Mouse (Mus musculus) colon, adult 2 months (tissue): Measurements from ENCODE around the gene Acly. TPM values are rescaled to one million over a fixed set of nuclear protein-coding genes. Genes with fewer than 3 reads are reported as not detected.

Source experiments
- polyA plus RNA-seq: library from polyadenylated mRNA; depleted of rRNA; stranded (reverse); fragments of >200 nt; gene quantifications from 2 replicates; pipeline ENCODE4 v1.2.3, GENCODE M21; 2012; rRNA removed

Acly gene
- polyA plus RNA-seq: 144 and 146 TPM in 2 replicates

DNA sequence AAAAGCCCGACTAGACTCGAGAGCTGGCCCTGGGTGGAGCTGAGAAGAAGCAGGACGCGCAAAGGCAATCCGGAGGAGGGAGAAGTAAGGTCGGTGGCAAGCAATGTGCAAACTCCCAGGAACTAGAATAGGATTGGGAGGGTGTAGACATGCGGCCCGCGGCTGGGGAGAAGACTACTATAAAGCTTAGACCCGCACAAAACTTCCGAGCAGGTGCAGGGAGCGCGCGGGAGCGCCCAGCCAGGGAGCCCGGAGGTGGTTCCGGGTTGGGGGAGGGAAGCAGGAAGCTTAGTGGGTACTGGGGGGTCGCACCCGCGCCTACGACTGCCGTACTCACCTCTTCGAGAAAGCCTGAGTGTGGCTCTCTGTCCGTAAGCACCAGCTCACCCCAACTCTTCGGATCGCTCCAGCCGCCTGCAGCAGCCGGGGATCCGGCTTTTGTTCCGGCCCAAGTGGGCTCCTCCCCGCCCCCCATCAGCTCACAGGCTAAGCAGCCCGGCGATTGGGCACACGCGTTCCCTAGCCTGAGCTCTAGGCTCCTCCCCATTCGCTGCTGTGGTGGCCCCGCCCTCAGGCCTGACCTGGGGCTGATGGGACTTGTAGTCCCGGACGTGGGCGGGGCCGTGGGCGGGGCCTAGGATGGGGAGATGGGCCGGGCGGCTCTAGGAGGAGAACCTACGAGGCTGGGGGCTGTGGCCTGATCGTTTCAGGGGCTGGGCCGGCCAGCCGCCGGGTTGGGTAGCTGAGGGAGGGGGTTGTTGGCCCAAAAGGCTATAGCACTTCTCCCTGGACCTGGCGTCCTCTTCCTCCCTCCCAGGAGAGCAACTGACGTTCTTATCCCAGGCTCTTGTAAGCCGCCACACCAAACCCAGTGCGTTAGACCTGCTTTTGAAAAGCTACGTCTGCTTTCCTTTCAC, at the start of gene Acly:
Acly (minus strand) TSS at position 543 of the 917 bp plus-strand sequence.

GRCm38 (mm10) chr11:100574708-100575483, 47.1 kb upstream of the Acly start, which contains the start of gene Cnp:
Gene Cnp (plus strand): TSS chr11:100574904.

DNA sequence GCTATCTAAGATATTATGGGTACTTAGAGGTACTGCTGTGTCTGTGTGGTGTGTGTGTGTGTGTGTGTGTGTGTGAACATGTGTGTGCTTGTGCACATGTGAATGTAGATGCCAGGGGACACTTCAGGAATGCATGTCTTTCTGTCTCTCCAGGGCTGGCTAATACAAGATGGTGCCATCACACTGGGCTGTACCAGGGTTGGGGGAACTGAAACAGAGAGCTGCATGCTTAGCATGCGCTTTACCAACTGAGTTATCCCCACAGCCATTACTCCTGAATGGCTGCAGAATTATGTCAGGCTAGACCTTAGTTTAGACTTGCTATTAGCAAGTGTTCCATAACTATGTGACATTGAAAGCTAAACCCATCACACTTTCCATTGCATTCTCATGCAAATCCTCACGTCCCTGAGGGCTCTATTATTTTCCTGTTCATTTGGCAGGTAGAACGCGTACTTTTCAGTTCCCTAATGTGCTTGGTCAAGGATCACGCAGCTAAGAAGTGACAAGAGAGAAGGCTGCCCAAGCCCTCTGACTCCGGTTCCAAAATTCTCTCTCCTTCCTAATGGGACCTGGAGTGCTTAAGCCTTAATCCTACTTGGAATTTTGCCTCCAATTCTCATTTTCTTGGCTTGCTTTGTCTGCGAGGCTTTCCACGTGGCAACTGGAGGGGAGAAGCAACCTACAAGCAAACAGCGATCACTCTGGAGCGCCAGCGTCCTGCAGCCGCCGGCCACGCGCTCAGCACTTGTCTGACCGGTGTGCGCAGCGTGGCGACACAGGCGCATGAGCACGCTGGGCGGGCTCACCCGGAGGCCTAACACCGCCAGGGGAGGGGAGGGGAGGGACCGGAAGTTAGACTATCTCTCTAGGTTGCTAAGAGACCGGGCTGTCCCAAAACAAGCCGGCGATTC, 17.3 kb upstream of the Acly start, which contains the start of gene Ttc25:
Ttc25 (plus strand) TSS at position 776 of the 914 bp plus-strand sequence.

DNA sequence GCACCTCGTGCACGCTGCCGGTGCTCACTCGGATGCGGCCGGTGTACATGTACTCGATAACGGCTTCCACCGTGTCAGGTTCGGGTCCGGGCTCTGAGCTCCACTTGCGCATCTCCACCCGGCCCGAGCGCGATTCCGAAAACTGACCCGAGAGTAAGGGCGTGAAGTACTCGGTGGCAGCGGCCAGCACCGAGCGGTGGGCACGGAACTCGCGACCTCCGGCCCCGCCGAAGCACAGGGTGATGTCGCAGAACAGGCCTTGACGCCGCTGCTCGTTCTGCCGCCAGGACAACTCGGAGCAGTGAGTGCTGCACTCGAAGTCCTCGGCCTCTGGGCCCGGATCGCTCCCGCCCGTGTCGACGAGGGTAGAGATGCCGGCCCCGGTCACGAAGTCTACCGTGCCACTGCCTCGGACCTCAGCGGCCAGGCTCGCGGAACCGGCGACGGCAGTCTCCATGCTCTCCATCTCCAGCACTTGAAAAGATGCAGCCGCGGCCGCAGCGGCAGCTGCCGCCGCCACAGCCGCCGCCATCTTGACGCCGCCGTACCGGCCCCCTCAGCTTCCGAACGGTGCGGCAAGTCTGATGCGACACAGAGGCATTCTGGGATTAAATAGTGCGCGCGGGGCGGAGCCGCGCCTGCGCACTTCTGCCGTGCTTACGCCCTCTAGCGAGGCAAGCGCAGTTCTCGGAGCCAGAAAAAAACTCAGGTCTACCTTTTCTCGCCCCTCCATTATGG, 55.4 kb downstream of the Acly start, which contains the start of gene Klhl11:
Klhl11 (minus strand) TSS at position 545 of the 738 bp plus-strand sequence.

GRCm38 (mm10) chr11:100441797-100442196, 86.0 kb downstream of the Acly start, which contains the start of the genes Nt5c3b and Klhl10:
Gene Nt5c3b (minus strand): TSS chr11:100441808.
Gene Klhl10 (plus strand): TSS chr11:100441917.

Other genes with a start within 250 kb of the Acly start
- 95.0 and 110 TPM in 2 replicates for gene Eif1, start 208.1 kb downstream of the Acly start, polyA plus RNA-seq
- not detected in 2 replicates for gene Gast, start 193.6 kb downstream of the Acly start, polyA plus RNA-seq
- 5.7 and 5.8 TPM in 2 replicates for gene Hap1, start 171.9 kb downstream of the Acly start, polyA plus RNA-seq
- 522 and 536 TPM in 2 replicates for gene Jup, start 130.2 kb downstream of the Acly start, polyA plus RNA-seq
- gene P3h4, start 113.2 kb downstream of the Acly start, polyA plus RNA-seq: 27.1 and 30.5 TPM in 2 replicates
- gene Fkbp10, start 112.3 kb downstream of the Acly start, polyA plus RNA-seq: 30.2 and 37.3 TPM in 2 replicates
- gene Nt5c3b, start 86.2 kb downstream of the Acly start, polyA plus RNA-seq: 17.8 and 21.2 TPM in 2 replicates
- gene Klhl10, start 86.1 kb downstream of the Acly start, polyA plus RNA-seq: 0.10 and 0.23 TPM in 2 replicates
- 2.7 and 3.9 TPM in 2 replicates for gene Klhl11, start 55.3 kb downstream of the Acly start, polyA plus RNA-seq
- 0.30 and 0.68 TPM in 2 replicates for gene Ttc25, start 17.6 kb upstream of the Acly start, polyA plus RNA-seq
- 31.3 and 31.6 TPM in 2 replicates for gene Cnp, start 46.9 kb upstream of the Acly start, polyA plus RNA-seq
- 111 and 127 TPM in 2 replicates for gene Nkiras2, start 91.2 kb upstream of the Acly start, polyA plus RNA-seq
- 19.3 and 23.7 TPM in 2 replicates for gene Dnajc7, start 92.2 kb upstream of the Acly start, polyA plus RNA-seq
- 0.27 and 0.46 TPM in 2 replicates for gene Zfp385c, start 164.5 kb upstream of the Acly start, polyA plus RNA-seq
- gene Dhx58, start 176.3 kb upstream of the Acly start, polyA plus RNA-seq: 9.0 and 10.5 TPM in 2 replicates
- 29.3 and 31.9 TPM in 2 replicates for gene Kat2a, start 184.5 kb upstream of the Acly start, polyA plus RNA-seq
- gene Hspb9, start 185.8 kb upstream of the Acly start, polyA plus RNA-seq: not detected in 2 replicates
- gene Rab5c, start 210.2 kb upstream of the Acly start, polyA plus RNA-seq: 216 and 249 TPM in 2 replicates
- gene Kcnh4, start 231.9 kb upstream of the Acly start, polyA plus RNA-seq: 0.02 and 0.06 TPM in 2 replicates
- 0.24 and 0.80 TPM in 2 replicates for gene Hcrt, start 234.9 kb upstream of the Acly start, polyA plus RNA-seq
- gene Ghdc, start 243.0 kb upstream of the Acly start, polyA plus RNA-seq: 17.3 and 18.7 TPM in 2 replicates